Mouse (Mus musculus) cerebellum, adult 2 months (tissue): ENCODE measurements around the gene 1110008L16Rik.

Experiments
- CTCF ChIP-seq: fragments of 200-500 bp; IDR thresholded peaks from 2 replicates; pipeline ENCODE4 v1.5.1; 2011; ENCODE audit warnings: low read depth, mild to moderate bottlenecking, control low read depth, low read length, moderate library complexity, borderline replicate concordance; ENCODE audit not compliant: insufficient read depth
- POLR2A ChIP-seq: fragments of 200-500 bp; IDR thresholded peaks from 2 replicates; pipeline ENCODE4 v1.6.1; 2011; ENCODE audit warnings: low read length, control low read depth, borderline replicate concordance; ENCODE audit not compliant: insufficient read depth

GRCm38 (mm10) chr12:55308731-55309130 lies 9.4 kb downstream of the 1110008L16Rik start:
- TF ChIP-seq CTCF = no peak
- TF ChIP-seq POLR2A = no peak
